14 mouse cellular contexts compared by ENCODE assay signal in genomic region chr4:136289918-136290780, GRCm38 (mm10). TPM values are rescaled to one million over a fixed set of nuclear protein-coding genes. Genes with fewer than 3 reads are reported as not detected.
A peak's percentile ranks its signal among the peaks of the same experiment; 100 is the strongest.
DNase-seq lines count a peak whose midpoint lies in the region; ATAC-seq and TF ChIP-seq lines count a peak whose summit lies in the region.
"Had no signal": no experiment of that assay in that cellular context is flagged by ENCODE, and none has a peak within 500 bp of the region (broad histone marks: within the 10 kb centered on the region; RNA-seq: fewer than 3 reads in every experiment).

No protein-coding gene starts in this region.

- no peak for TF ChIP-seq POLR2A in kidney, adult 2 months (IDR thresholded peaks at IDR 0.05; ENCODE audit: low read depth, low read length)

- H3K27me3 ChIP-seq in kidney, embryonic 14.5 days (ENCODE audit: control insufficient read depth, insufficient read depth, low read length): no peaks in the 10 kb centered on the region; the same call in 1 of the 2 replicates
- H3K27me3 ChIP-seq in kidney, adult 2 months (replicated peaks; ENCODE audit: control insufficient read depth, insufficient read depth, low read length): no peaks in the 10 kb centered on the region
- peaks cover 17% of the 10 kb centered on the region for H3K27me3 ChIP-seq in forebrain, embryonic 14.5 days (replicated peaks; ENCODE audit: control insufficient read depth, insufficient read depth, low read length)
- peaks cover 26% of the 10 kb centered on the region for H3K27me3 ChIP-seq in limb, embryonic 13.5 days
- H3K27me3 ChIP-seq in neural tube, embryonic 15.5 days (replicated peaks): peaks cover 12% of the 10 kb centered on the region
- H3K27me3 ChIP-seq: lung, embryonic 15.5 days had no signal

- no peak overlapping the region for H3K27ac ChIP-seq in kidney, embryonic 14.5 days (ENCODE audit: low read depth, low read length)
- H3K27ac ChIP-seq in kidney, adult 2 months (ENCODE audit: insufficient read depth, low read depth, low read length): no peak overlapping the region
- no peak overlapping the region for H3K27ac ChIP-seq in forebrain, embryonic 14.5 days (ENCODE audit: low read depth, low read length)
- H3K27ac ChIP-seq in limb, embryonic 13.5 days: no peak overlapping the region
- H3K27ac ChIP-seq in neural tube, embryonic 15.5 days (replicated peaks): no peak overlapping the region
- H3K27ac ChIP-seq: lung, embryonic 15.5 days had no signal

- peaks cover 73% of the 10 kb centered on the region for H3K36me3 ChIP-seq in kidney, embryonic 14.5 days (ENCODE audit: control insufficient read depth, insufficient read depth, low read length)
- H3K36me3 ChIP-seq in kidney, adult 2 months (ENCODE audit: control insufficient read depth, insufficient read depth, low read length): peaks cover 13% of the 10 kb centered on the region
- H3K36me3 ChIP-seq in forebrain, embryonic 14.5 days (ENCODE audit: control insufficient read depth, insufficient read depth, low read length): peaks cover 78% of the 10 kb centered on the region
- peaks cover 80% of the 10 kb centered on the region for H3K36me3 ChIP-seq in limb, embryonic 13.5 days
- peaks cover 74% of the 10 kb centered on the region for H3K36me3 ChIP-seq in neural tube, embryonic 15.5 days

- WGBS in kidney, embryonic 14.5 days: 52% methylated on average over 66 of the region's 66 CpGs
- WGBS in kidney, adult 2 months: 81% methylated on average over 66 of the region's 66 CpGs
- 33% methylated on average over 66 of the region's 66 CpGs for WGBS in forebrain, embryonic 14.5 days
- WGBS in limb, embryonic 13.5 days: 46% methylated on average over 66 of the region's 66 CpGs
- WGBS in neural tube, embryonic 15.5 days: 34% methylated on average over 66 of the region's 66 CpGs

- DNase-seq in kidney, adult 2 months: no peak
- DNase-seq in forebrain, embryonic 14.5 days (ENCODE audit: low spot score): peak; percentile 17
- DNase-seq in gastrocnemius, postnatal 25 days: no peak
- no peak for DNase-seq in cerebellum, postnatal 36 days
- no peak for DNase-seq in heart, postnatal 25 days (ENCODE audit: low spot score)
- DNase-seq: left cerebral cortex, postnatal 4 days; thymus, postnatal 36 days had no signal

- no peak overlapping the region for H3K4me3 ChIP-seq in kidney, embryonic 14.5 days (ENCODE audit: low read length)
- no peak overlapping the region for H3K4me3 ChIP-seq in kidney, adult 2 months (ENCODE audit: insufficient read depth, low read depth, low read length)
- no peak overlapping the region for H3K4me3 ChIP-seq in forebrain, embryonic 14.5 days (ENCODE audit: low read depth, low read length)
- 0 out of 2 replicates have a peak overlapping the region, but pooled peaks have one; percentile 2 for H3K4me3 ChIP-seq in limb, embryonic 13.5 days
- no peak overlapping the region for H3K4me3 ChIP-seq in neural tube, embryonic 15.5 days (replicated peaks)
- H3K4me3 ChIP-seq: heart, embryonic 12.5 days; lung, embryonic 15.5 days had no signal

- peaks cover 7% of the 10 kb centered on the region for H3K4me1 ChIP-seq in kidney, embryonic 14.5 days (ENCODE audit: control insufficient read depth, insufficient read depth, low read length)
- H3K4me1 ChIP-seq in kidney, adult 2 months (ENCODE audit: control insufficient read depth, insufficient read depth, low read length): peaks cover under 1% of the 10 kb centered on the region; the same call in 1 of the 2 replicates
- peaks cover 16% of the 10 kb centered on the region for H3K4me1 ChIP-seq in forebrain, embryonic 14.5 days (ENCODE audit: control insufficient read depth, insufficient read depth, low read length)
- peaks cover 14% of the 10 kb centered on the region for H3K4me1 ChIP-seq in limb, embryonic 13.5 days
- H3K4me1 ChIP-seq in neural tube, embryonic 15.5 days: peaks cover 29% of the 10 kb centered on the region

- TF ChIP-seq CTCF in kidney, adult 2 months (conservative IDR thresholded peaks at IDR 0.05; ENCODE audit: insufficient read depth, insufficient read length, low read depth, low read length): no peak

- H3K9ac ChIP-seq in kidney, embryonic 14.5 days (ENCODE audit: low read depth, low read length): 0 out of 2 replicates have a peak overlapping the region, but pooled peaks have one; percentile 7
- peak overlapping the region; percentile 40 for H3K9ac ChIP-seq in forebrain, embryonic 14.5 days (ENCODE audit: low read length)
- no peak overlapping the region for H3K9ac ChIP-seq in limb, embryonic 13.5 days
- no peak overlapping the region for H3K9ac ChIP-seq in neural tube, embryonic 15.5 days (replicated peaks)
- H3K9ac ChIP-seq: heart, embryonic 12.5 days; lung, embryonic 15.5 days had no signal

- intact Hi-C loops in heart, postnatal 25 days (cut with DNase I): loop anchor here (5.0 kb wide), 1 partner anchor 32 kb away; no protein-coding TSS in a partner anchor

- H3K4me2 ChIP-seq in kidney, embryonic 14.5 days (replicated peaks; ENCODE audit: low read depth, low read length): no peak overlapping the region
- peak overlapping the region; percentile 25 for H3K4me2 ChIP-seq in forebrain, embryonic 14.5 days (ENCODE audit: low read length)
- H3K4me2 ChIP-seq in limb, embryonic 13.5 days (replicated peaks): no peak overlapping the region
- H3K4me2 ChIP-seq in neural tube, embryonic 15.5 days: peak overlapping the region; percentile 17; the same call in 1 of the 2 replicates
- H3K4me2 ChIP-seq: heart, embryonic 12.5 days; lung, embryonic 15.5 days had no signal

- peaks cover 3% of the 10 kb centered on the region; the same call in 1 of the 2 replicates for H3K9me3 ChIP-seq in kidney, embryonic 14.5 days (ENCODE audit: control insufficient read depth, low read length)
- 0 out of 2 replicates have a peak, but pooled peaks cover 3% of the 10 kb centered on the region for H3K9me3 ChIP-seq in forebrain, embryonic 14.5 days (replicated peaks; ENCODE audit: control insufficient read depth, low read length)
- 0 out of 2 replicates have a peak, but pooled peaks cover 3% of the 10 kb centered on the region for H3K9me3 ChIP-seq in limb, embryonic 13.5 days
- H3K9me3 ChIP-seq in neural tube, embryonic 15.5 days (replicated peaks): no peaks in the 10 kb centered on the region
- H3K9me3 ChIP-seq: lung, embryonic 15.5 days had no signal

- no peak for ATAC-seq in kidney, embryonic 14.5 days (ENCODE audit: low FRiP score, low TSS enrichment)
- ATAC-seq in forebrain, embryonic 14.5 days: no peak
- no peak for ATAC-seq in limb, embryonic 13.5 days (ENCODE audit: low FRiP score, low read depth)
- ATAC-seq in neural tube, embryonic 15.5 days (ENCODE audit: low FRiP score): no peak
- ATAC-seq: intestine, embryonic 16.5 days had no signal

RNA-seq across cellular contexts. Expression of gene Zfp46, which starts 5.7 kb away (rescaled TPM):
- 12.2 and 22.0 TPM in 2 replicates for polyA plus RNA-seq in kidney, embryonic 14.5 days (2014; fragmentation: Nextera tagmentation; extraction: Ambion mirVana)
- 10.7 and 10.9 TPM in 2 replicates for polyA plus RNA-seq in kidney, adult 2 months (2012; rRNA removed)
- 34.4 and 39.7 TPM in 2 replicates for polyA plus RNA-seq in forebrain, embryonic 14.5 days (2014; fragmentation: Nextera tagmentation; extraction: Ambion mirVana)
- polyA plus RNA-seq in limb, embryonic 13.5 days (2015; fragmentation: Nextera tagmentation; extraction: Ambion mirVana): 24.3 and 28.4 TPM in 2 replicates
- 34.7 and 37.5 TPM in 2 replicates for polyA plus RNA-seq in neural tube, embryonic 15.5 days (2015; fragmentation: Nextera tagmentation; extraction: Ambion mirVana)
- total RNA-seq in gastrocnemius, postnatal 25 days (2021): 10 to 100 TPM; 25.4 to 26.1 TPM
- total RNA-seq in heart, postnatal 25 days (2021): 10 to 100 TPM; 39.3 to 54.1 TPM

RNA-seq across cellular contexts. Expression of gene Hnrnpr, which starts 20.6 kb away (rescaled TPM):
- polyA plus RNA-seq in kidney, embryonic 14.5 days (2014; fragmentation: Nextera tagmentation; extraction: Ambion mirVana): 115 and 180 TPM in 2 replicates
- polyA plus RNA-seq in kidney, adult 2 months (2012; rRNA removed): 9.9 and 14.0 TPM in 2 replicates
- 195 and 201 TPM in 2 replicates for polyA plus RNA-seq in forebrain, embryonic 14.5 days (2014; fragmentation: Nextera tagmentation; extraction: Ambion mirVana)
- polyA plus RNA-seq in limb, embryonic 13.5 days (2015; fragmentation: Nextera tagmentation; extraction: Ambion mirVana): 262 and 263 TPM in 2 replicates
- polyA plus RNA-seq in neural tube, embryonic 15.5 days (2015; fragmentation: Nextera tagmentation; extraction: Ambion mirVana): 182 and 188 TPM in 2 replicates
- 10 to 100 TPM; 19.7 to 20.1 TPM for total RNA-seq in gastrocnemius, postnatal 25 days (2021)
- total RNA-seq in heart, postnatal 25 days (2021): 10 to 100 TPM; 44.6 to 44.9 TPM

RNA-seq across cellular contexts. Expression of gene Tcea3, which starts 42.6 kb away (rescaled TPM):
- 5.4 and 6.3 TPM in 2 replicates for polyA plus RNA-seq in kidney, embryonic 14.5 days (2014; fragmentation: Nextera tagmentation; extraction: Ambion mirVana)
- polyA plus RNA-seq in kidney, adult 2 months (2012; rRNA removed): 29.9 and 50.8 TPM in 2 replicates
- polyA plus RNA-seq in forebrain, embryonic 14.5 days (2014; fragmentation: Nextera tagmentation; extraction: Ambion mirVana): 0.60 and 1.2 TPM in 2 replicates
- polyA plus RNA-seq in limb, embryonic 13.5 days (2015; fragmentation: Nextera tagmentation; extraction: Ambion mirVana): 8.1 and 9.0 TPM in 2 replicates
- polyA plus RNA-seq in neural tube, embryonic 15.5 days (2015; fragmentation: Nextera tagmentation; extraction: Ambion mirVana): 2.2 and 2.5 TPM in 2 replicates
- 100 to 1,000 TPM; 234 to 298 TPM for total RNA-seq in gastrocnemius, postnatal 25 days (2021)
- 100 to 1,000 TPM; 101 to 111 TPM for total RNA-seq in heart, postnatal 25 days (2021)
- total RNA-seq: common myeloid progenitor, adult 5-6 weeks had no signal

Comparison
In these comparisons a context has a peak if more than half of its experiments do, and no peak if none do; other contexts are left out.
1. H3K4me2 ChIP-seq: peak in forebrain, embryonic 14.5 days (single experiment) and neural tube, embryonic 15.5 days (single experiment); none in kidney, embryonic 14.5 days (single experiment) and limb, embryonic 13.5 days (single experiment).
2. H3K9ac ChIP-seq: peak in kidney, embryonic 14.5 days (single experiment) and forebrain, embryonic 14.5 days (single experiment); none in limb, embryonic 13.5 days (single experiment) and neural tube, embryonic 15.5 days (single experiment).